Mouse (Mus musculus): ENCODE data around the gene Cryba4. TPM values are rescaled to one million over a fixed set of nuclear protein-coding genes. Genes with fewer than 3 reads are reported as not detected.
A peak's percentile ranks its signal among the peaks of the same experiment; 100 is the strongest.

The Cryba4 gene
- polyA plus RNA-seq, 1 experiment from 2014 or later, result 0.70 TPM

DNA sequence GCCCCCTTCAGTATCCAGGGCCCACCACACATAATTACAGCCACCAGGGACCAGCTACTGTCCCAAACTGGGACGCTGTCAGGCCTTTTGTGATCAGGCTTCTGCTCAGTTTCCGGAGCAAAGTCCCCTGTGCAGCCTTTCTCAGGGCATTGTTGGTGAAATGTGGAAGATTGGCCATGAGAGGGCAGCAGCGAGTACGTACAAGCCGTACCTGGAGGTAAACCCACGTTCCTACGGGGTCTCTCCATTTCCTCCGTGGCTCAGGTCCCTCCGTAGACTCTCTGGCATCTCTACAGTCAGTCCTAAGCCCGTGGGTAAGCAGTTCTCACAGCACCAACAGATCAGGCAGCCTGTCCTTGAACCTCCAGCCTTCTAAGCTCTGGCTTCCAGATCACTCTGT is 37.9 kb downstream of the Cryba4 start:
- peak overlapping the region; percentile 8; the same call in 1 of the 2 replicates for H3K4me2 ChIP-seq
- no peak overlapping the region for H3K27ac ChIP-seq (replicated peaks)
- H3K36me3 ChIP-seq (replicated peaks), result no peaks in the 10 kb centered on the region
- 2% methylated on average over 10 of the region's 10 CpGs for WGBS (ENCODE audit: insufficient replicate concordance)
- no peak for ATAC-seq (ENCODE audit: insufficient read depth)
- H3K9me3 ChIP-seq (replicated peaks), result no peaks in the 10 kb centered on the region
- no peak overlapping the region for H3K4me3 ChIP-seq (replicated peaks)
- no peaks in the 10 kb centered on the region; the same call in 1 of the 2 replicates for H3K27me3 ChIP-seq
- no peak overlapping the region for H3K9ac ChIP-seq
- H3K4me1 ChIP-seq (replicated peaks), result peaks cover 7% of the 10 kb centered on the region; the same call in 1 of the 2 replicates

DNA sequence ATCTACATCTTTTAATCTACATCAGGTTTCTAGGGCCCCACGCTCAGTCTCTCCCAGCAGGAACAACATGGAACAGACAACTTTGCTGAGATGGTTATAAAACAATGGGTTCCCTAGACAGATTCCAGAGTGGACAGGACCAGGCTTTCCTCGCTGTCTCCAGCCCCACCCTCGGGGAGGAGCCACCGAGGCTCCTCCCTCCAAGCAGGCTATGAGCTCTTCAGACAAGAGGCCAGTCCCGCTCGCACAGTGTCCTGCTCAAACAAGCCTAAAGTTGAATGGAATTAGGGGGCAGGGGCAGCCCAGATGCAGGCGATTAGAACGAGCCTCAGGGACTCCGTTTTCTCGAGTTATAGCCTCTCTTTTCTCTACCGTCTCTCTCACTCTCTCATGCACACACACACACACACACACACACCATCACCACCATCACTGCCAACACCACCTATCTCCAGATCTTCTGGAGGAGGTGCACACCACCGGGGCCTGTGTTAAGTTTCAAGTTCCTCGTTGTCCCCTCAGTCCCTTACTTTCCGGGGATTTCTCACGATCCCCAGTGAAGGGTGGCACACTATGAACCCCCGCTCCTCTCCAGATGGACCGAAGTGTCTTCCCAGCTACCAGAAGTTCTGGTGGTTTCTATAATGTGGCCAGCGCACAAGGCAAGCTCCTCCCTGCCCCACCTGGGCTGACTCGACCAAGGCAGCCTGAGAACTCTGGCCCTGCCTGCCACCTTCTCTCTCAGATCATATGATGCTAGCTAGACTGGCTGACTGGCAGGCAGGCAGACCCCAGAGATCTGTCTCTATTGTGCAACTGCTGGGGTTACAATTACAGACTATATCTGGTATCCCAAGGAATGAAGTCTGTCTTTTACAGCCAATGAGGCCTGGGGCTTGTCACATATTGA is 38.7 kb downstream of the Cryba4 start:
- 49% methylated on average over 19 of the region's 19 CpGs for WGBS (ENCODE audit: insufficient replicate concordance)
- Histone ChIP-seq H3K4me3 (replicated peaks) (no peak overlapping the region), H3K27ac (replicated peaks) (no peak overlapping the region), H3K27me3 (no peaks in the 10 kb centered on the region; the same call in 1 of the 2 replicates), H3K9me3 (replicated peaks) (no peaks in the 10 kb centered on the region), H3K36me3 (replicated peaks) (no peaks in the 10 kb centered on the region), H3K4me1 (replicated peaks) (peaks cover 7% of the 10 kb centered on the region; the same call in 1 of the 2 replicates), H3K9ac (no peak overlapping the region), H3K4me2 (no peak overlapping the region)
- no peak for ATAC-seq (ENCODE audit: insufficient read depth)

DNA sequence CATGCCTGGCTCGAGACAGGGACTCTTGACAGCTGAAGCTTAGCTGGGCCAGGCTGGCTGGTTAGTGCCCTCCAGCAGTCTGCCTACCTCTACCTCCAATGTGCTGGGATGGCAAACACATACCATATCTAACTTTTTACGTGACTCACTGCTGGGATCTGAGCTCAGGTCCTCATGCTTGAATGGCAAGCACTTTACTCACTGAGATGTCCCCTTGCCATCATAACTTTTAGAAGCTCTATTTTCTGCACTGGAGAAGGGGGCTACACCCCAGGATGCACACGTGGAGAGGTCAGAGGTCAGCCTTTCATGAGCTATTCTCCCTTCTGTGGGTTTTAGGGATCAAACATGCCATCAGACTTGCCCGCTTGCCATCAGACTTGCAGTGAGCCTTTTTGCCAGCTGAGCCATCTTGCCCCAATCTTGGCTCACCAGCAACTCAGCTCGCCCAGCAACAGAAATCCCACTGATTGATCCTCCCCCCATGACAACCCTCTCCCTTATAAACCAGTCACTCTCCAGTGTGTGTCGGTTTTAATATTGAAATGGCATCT is 39.5 kb downstream of the Cryba4 start:
- no peak overlapping the region for H3K27ac ChIP-seq (replicated peaks)
- no peak for ATAC-seq (ENCODE audit: insufficient read depth)
- WGBS (ENCODE audit: insufficient replicate concordance), result 57% methylated on average over 6 of the region's 6 CpGs

DNA sequence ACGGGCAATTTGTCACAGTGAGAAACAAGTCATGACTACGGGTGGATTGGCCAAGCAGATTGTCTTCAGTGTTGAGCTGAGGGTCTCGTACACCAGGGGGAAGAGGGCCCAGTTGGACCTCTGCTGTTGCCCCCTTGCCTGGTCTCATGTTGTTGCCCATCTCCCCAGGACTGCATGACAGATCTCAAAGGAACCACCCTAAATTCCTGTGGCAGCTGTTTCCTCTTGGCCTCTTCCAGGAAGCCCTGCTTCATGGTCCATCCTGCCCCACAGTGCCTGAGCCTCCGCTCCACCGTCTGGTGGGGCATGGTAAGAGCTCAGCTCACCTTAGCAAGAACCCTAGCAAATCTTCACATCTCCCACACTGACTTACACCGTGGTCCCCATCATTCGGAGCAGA is 40.4 kb downstream of the Cryba4 start:
- Histone ChIP-seq H3K9me3 (replicated peaks) (no peaks in the 10 kb centered on the region), H3K27ac (replicated peaks) (no peak overlapping the region), H3K9ac (no peak overlapping the region), H3K4me3 (replicated peaks) (no peak overlapping the region), H3K4me1 (replicated peaks) (peaks cover 7% of the 10 kb centered on the region; the same call in 1 of the 2 replicates), H3K27me3 (0 out of 2 replicates have a peak, but pooled peaks cover 3% of the 10 kb centered on the region), H3K4me2 (no peak overlapping the region), H3K36me3 (replicated peaks) (no peaks in the 10 kb centered on the region)
- WGBS (ENCODE audit: insufficient replicate concordance), result 64% methylated on average over 7 of the region's 7 CpGs
- no peak for ATAC-seq (ENCODE audit: insufficient read depth)

More for the DNA sequence above, 39.5 kb downstream of the Cryba4 start:
- no peak overlapping the region for H3K9ac ChIP-seq
- H3K4me1 ChIP-seq (replicated peaks), result peaks cover 7% of the 10 kb centered on the region; the same call in 1 of the 2 replicates
- no peak overlapping the region for H3K4me2 ChIP-seq
- H3K36me3 ChIP-seq (replicated peaks), result no peaks in the 10 kb centered on the region
- H3K9me3 ChIP-seq (replicated peaks), result no peaks in the 10 kb centered on the region
- no peaks in the 10 kb centered on the region; the same call in 1 of the 2 replicates for H3K27me3 ChIP-seq
- no peak overlapping the region for H3K4me3 ChIP-seq (replicated peaks)

DNA sequence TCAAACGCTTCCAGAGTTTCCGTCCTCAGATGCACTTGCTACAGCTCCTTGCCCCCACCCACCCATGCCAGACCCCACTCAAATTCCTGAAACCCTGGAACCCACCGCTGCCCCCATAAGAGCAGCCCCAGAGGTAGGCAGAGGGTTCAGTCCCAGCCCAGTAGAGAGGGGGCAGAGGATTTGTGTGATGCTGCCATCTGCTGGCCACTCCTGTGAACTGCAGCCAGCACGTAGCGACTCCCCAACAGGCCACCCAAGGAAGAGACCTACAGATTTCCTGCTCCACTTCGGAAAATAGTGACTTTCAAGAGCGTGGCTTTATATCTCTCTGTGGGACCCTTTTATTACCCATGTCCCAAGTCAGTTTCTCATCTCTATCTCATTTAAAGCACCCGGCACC is 42.2 kb downstream of the Cryba4 start:
- whole genome bisulfite sequencing (ENCODE audit: insufficient replicate concordance), result 27% methylated on average over 8 of the region's 8 CpGs

DNA sequence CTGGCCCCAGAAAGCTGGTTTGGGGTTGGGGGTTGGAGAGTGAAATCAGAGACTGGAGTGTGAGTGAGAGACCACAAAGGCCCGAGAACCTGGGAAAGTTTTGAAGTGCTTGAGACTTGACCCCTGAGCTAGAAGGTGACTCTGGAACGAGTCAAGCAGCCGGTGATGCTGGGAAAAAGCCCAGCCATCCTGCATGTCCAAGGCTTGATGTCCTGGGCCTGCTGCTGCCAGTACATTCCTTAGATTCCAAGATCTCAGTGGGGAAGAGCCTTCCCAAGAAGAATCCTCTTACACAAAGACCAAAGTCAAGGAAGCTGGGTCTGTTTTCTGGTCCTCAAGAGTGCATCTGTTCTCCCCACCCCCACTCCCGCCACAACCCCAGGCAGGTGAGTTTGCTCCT is 44.0 kb downstream of the Cryba4 start:
- no peaks in the 10 kb centered on the region for H3K4me1 ChIP-seq (replicated peaks)
- no peak overlapping the region for H3K4me3 ChIP-seq (replicated peaks)
- no peak overlapping the region for H3K9ac ChIP-seq
- no peaks in the 10 kb centered on the region for H3K36me3 ChIP-seq (replicated peaks)
- no peak overlapping the region for H3K27ac ChIP-seq (replicated peaks)
- H3K27me3 ChIP-seq, result 0 out of 2 replicates have a peak, but pooled peaks cover 5% of the 10 kb centered on the region
- no peak for ATAC-seq (ENCODE audit: insufficient read depth)
- H3K4me2 ChIP-seq, result no peak overlapping the region
- H3K9me3 ChIP-seq (replicated peaks), result no peaks in the 10 kb centered on the region
- 44% methylated on average over 4 of the region's 4 CpGs for WGBS (ENCODE audit: insufficient replicate concordance)

More for the DNA sequence above, 42.2 kb downstream of the Cryba4 start:
- H3K36me3 ChIP-seq (replicated peaks), result no peaks in the 10 kb centered on the region
- no peak overlapping the region for H3K4me3 ChIP-seq (replicated peaks)
- H3K9me3 ChIP-seq (replicated peaks), result no peaks in the 10 kb centered on the region
- no peak overlapping the region for H3K4me2 ChIP-seq
- H3K9ac ChIP-seq, result no peak overlapping the region
- no peak for ATAC-seq (ENCODE audit: insufficient read depth)
- peaks cover 7% of the 10 kb centered on the region; the same call in 1 of the 2 replicates for H3K4me1 ChIP-seq (replicated peaks)
- H3K27ac ChIP-seq (replicated peaks), result no peak overlapping the region
- 0 out of 2 replicates have a peak, but pooled peaks cover 5% of the 10 kb centered on the region for H3K27me3 ChIP-seq

DNA sequence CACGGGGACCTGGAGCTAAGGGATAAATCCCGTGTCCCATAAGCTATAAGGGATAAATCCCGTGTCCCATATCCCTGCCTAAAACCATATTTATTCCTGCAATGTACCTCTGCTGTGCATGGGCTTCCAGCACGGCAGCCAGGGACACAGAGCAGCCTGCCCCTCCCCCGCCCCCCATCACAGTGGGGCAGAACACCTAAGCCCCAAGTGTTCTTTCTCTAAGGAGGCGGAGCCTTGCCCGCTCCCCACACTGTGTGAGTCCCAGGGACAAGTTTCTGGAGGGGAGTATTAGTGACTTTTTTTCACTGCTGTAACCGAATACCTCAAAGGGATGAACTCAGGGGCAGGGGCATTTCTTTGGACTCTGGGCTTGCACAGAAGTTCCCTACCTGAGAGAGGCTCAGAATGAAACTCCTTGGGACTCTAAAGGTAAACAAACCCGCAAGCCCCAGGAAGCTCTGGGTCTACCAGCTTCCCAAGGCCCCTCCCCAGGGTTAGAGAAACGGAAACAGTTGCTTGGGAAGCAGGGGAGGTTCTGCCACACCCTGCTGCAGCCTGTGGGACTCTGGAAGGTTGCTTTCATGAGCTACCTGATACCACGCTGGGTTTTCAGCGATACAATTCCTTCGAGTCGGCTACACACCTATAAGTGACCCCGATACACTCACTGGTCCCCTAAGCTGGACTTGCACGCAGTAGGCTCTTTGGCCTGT is 45.6 kb downstream of the Cryba4 start:
- Histone ChIP-seq H3K9ac (no peak overlapping the region), H3K4me3 (replicated peaks) (no peak overlapping the region), H3K9me3 (replicated peaks) (no peaks in the 10 kb centered on the region), H3K4me2 (no peak overlapping the region), H3K4me1 (replicated peaks) (no peaks in the 10 kb centered on the region), H3K36me3 (replicated peaks) (no peaks in the 10 kb centered on the region), H3K27me3 (0 out of 2 replicates have a peak, but pooled peaks cover 5% of the 10 kb centered on the region), H3K27ac (replicated peaks) (no peak overlapping the region)
- WGBS (ENCODE audit: insufficient replicate concordance), result 28% methylated on average over 16 of the region's 16 CpGs
- ATAC-seq (ENCODE audit: insufficient read depth), result no peak

DNA sequence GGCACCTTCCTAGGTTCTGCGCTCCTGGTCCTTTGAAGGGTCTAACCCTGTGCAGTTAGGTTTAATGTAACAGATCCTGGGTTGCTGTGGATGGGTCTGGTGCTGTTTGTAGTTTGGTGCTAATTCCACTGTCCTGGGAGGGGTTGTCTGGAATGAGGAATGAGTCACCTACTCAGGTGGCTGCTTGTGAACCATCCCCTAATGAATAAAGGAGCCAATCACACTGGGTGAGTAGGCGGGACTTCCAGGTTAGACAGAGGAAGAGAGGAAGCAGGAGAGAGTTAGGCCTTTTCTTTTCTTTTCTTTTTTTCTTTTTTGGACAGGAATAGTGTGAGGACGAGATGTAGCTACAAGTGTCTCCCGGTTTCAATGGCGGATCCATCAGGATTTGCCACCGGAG is 52.7 kb downstream of the Cryba4 start:
- no peaks in the 10 kb centered on the region for H3K4me1 ChIP-seq (replicated peaks)
- ATAC-seq (ENCODE audit: insufficient read depth), result no peak
- H3K27ac ChIP-seq (replicated peaks), result no peak overlapping the region
- H3K4me3 ChIP-seq (replicated peaks), result no peak overlapping the region
- no peaks in the 10 kb centered on the region for H3K9me3 ChIP-seq (replicated peaks)
- no peak overlapping the region for H3K4me2 ChIP-seq
- H3K27me3 ChIP-seq, result no peaks in the 10 kb centered on the region
- no peaks in the 10 kb centered on the region for H3K36me3 ChIP-seq (replicated peaks)
- 72% methylated on average over 6 of the region's 6 CpGs for WGBS (ENCODE audit: insufficient replicate concordance)
- no peak overlapping the region for H3K9ac ChIP-seq

Other genes starting within 250 kb of the Cryba4 start
- gene Crybb1, start 3.3 kb upstream of the Cryba4 start, polyA plus RNA-seq (2015; fragmentation: Nextera tagmentation; extraction: Ambion mirVana), result 0.25 and 0.40 TPM in 2 replicates
- 34.5 and 43.8 TPM in 2 replicates for gene Tpst2, start 24.2 kb upstream of the Cryba4 start, polyA plus RNA-seq (2015; fragmentation: Nextera tagmentation; extraction: Ambion mirVana)
- gene Tfip11, start 73.8 kb upstream of the Cryba4 start, polyA plus RNA-seq (2015; fragmentation: Nextera tagmentation; extraction: Ambion mirVana), result 12.0 and 13.1 TPM in 2 replicates
- 13.8 and 16.4 TPM in 2 replicates for gene Srrd, start 90.5 kb upstream of the Cryba4 start, polyA plus RNA-seq (2015; fragmentation: Nextera tagmentation; extraction: Ambion mirVana)
- 10.9 and 13.7 TPM in 2 replicates for gene Hps4, start 90.6 kb upstream of the Cryba4 start, polyA plus RNA-seq (2015; fragmentation: Nextera tagmentation; extraction: Ambion mirVana)
- gene Gm6583, start 103.5 kb upstream of the Cryba4 start, polyA plus RNA-seq (2015; fragmentation: Nextera tagmentation; extraction: Ambion mirVana), result 0.07 and 0.12 TPM in 2 replicates
- 0.14 and 0.24 TPM in 2 replicates for gene Asphd2, start 142.3 kb upstream of the Cryba4 start, polyA plus RNA-seq (2015; fragmentation: Nextera tagmentation; extraction: Ambion mirVana)
- gene Gm6588, start 196.9 kb upstream of the Cryba4 start, polyA plus RNA-seq (2015; fragmentation: Nextera tagmentation; extraction: Ambion mirVana), result not detected in 2 replicates

Data from liver, embryonic 15.5 days (tissue).